Mouse (Mus musculus) MEL (cell line): Measurements from ENCODE around the gene Cyp2d26. TPM values are rescaled to one million over a fixed set of nuclear protein-coding genes. Genes with fewer than 3 reads are reported as not detected.

Experiments used
- DNase-seq: peaks from one replicate; pipeline ENCODE4 v3.0.0; 2011; ENCODE audit warnings: low read depth, low spot score
- H3K27ac ChIP-seq: 2 replicates; pipeline ENCODE4 v1.5.1; 2012; ENCODE audit warnings: low read depth, mild to moderate bottlenecking, control low read depth, low read length, moderate library complexity; ENCODE audit not compliant: control insufficient read depth
- H3K27me3 ChIP-seq, 2 experiments: fragments of 150-350 bp in 1 of 2; sonication (generic) in 1 of 2; 2 replicates each; pipeline ENCODE4 v1.6.1; 2012; ENCODE audit warnings: low read length in 2 of 2, mild to moderate bottlenecking in 2 of 2, improper control_type of control experiment in 1 of 2, moderate library complexity in 1 of 2; ENCODE audit not compliant: insufficient read depth in 2 of 2, control insufficient read depth in 1 of 2
- H3K36me3 ChIP-seq, 2 experiments: 2 replicates each; pipeline ENCODE4 v1.6.1; 2012 to 2014; ENCODE audit warnings: low read length in 2 of 2, improper control_type of control experiment in 1 of 2, inconsistent platforms in 1 of 2, mild to moderate bottlenecking in 1 of 2; ENCODE audit not compliant: insufficient read depth in 2 of 2, control insufficient read depth in 1 of 2
- H3K4me1 ChIP-seq, 2 experiments: fragments of 150-350 bp in 1 of 2; sonication (generic) in 1 of 2; 2 replicates each; pipeline ENCODE4 v1.6.1; 2012; ENCODE audit warnings: low read length in 2 of 2, improper control_type of control experiment in 1 of 2, mild to moderate bottlenecking in 1 of 2; ENCODE audit not compliant: insufficient read depth in 2 of 2, control insufficient read depth in 1 of 2
- H3K4me3 ChIP-seq, 2 experiments: fragments of 150-350 bp in 1 of 2; sonication (generic) in 1 of 2; 2 replicates each; pipeline ENCODE4 v1.5.1; 2012; ENCODE audit warnings: low read depth in 2 of 2, low read length in 2 of 2, mild to moderate bottlenecking in 2 of 2, moderate library complexity in 2 of 2, control low read depth in 1 of 2, improper control_type of control experiment in 1 of 2; ENCODE audit not compliant: control insufficient read depth in 1 of 2, insufficient read depth in 1 of 2
- H3K79me2 ChIP-seq: 2 replicates; pipeline ENCODE4 v1.6.1; 2012; ENCODE audit warnings: mild to moderate bottlenecking, low read length, moderate library complexity; ENCODE audit not compliant: control insufficient read depth, poor library complexity, insufficient read depth
- H3K9ac ChIP-seq: 2 replicates; pipeline ENCODE4 v1.6.1; 2012; ENCODE audit warnings: low read depth, mild to moderate bottlenecking, control low read depth, low read length, moderate library complexity; ENCODE audit not compliant: control insufficient read depth, poor library complexity, severe bottlenecking
- H3K9me3 ChIP-seq: fragments of 150-350 bp; sonication (generic); replicated peaks from 2 replicates; pipeline ENCODE4 v1.6.1; 2012; ENCODE audit warnings: mild to moderate bottlenecking, low read length, improper control_type of control experiment, moderate library complexity; ENCODE audit not compliant: insufficient read depth
- EP300 ChIP-seq, 2 experiments: IDR thresholded peaks; 2 replicates each; pipeline ENCODE4 v1.6.1; 2011; ENCODE audit warnings: improper control_type of control experiment in 2 of 2, low read length in 2 of 2, low read depth in 1 of 2, mild to moderate bottlenecking in 1 of 2
- ETS1 ChIP-seq: IDR thresholded peaks from 2 replicates; pipeline ENCODE4 v1.6.1; 2012; ENCODE audit warnings: low read depth, mild to moderate bottlenecking, inconsistent platforms, low read length, improper control_type of control experiment, moderate library complexity
- GABPA ChIP-seq: IDR thresholded peaks from 2 replicates; pipeline ENCODE4 v1.6.1; 2012; ENCODE audit warnings: low read depth, mild to moderate bottlenecking, inconsistent platforms, low read length, improper control_type of control experiment, moderate library complexity
- MAZ ChIP-seq: IDR thresholded peaks from 2 replicates; pipeline ENCODE4 v1.6.1; 2012; ENCODE audit warnings: low read depth, mild to moderate bottlenecking, inconsistent platforms, low read length, improper control_type of control experiment
- MEF2A ChIP-seq: IDR thresholded peaks from 2 replicates; pipeline ENCODE4 v1.6.1; 2014; ENCODE audit warnings: low read depth, mild to moderate bottlenecking, inconsistent platforms, low read length, improper control_type of control experiment; ENCODE audit not compliant: poor library complexity, insufficient replicate concordance, severe bottlenecking; ENCODE audit errors: extremely low read depth
- MYC ChIP-seq: IDR thresholded peaks from 2 replicates; pipeline ENCODE4 v1.6.1; 2011; ENCODE audit warnings: low read depth, mild to moderate bottlenecking, low read length, improper control_type of control experiment, moderate library complexity
- NRF1 ChIP-seq: IDR thresholded peaks from 2 replicates; pipeline ENCODE4 v1.6.1; 2014; ENCODE audit warnings: low read depth, mild to moderate bottlenecking, inconsistent platforms, low read length, improper control_type of control experiment, moderate library complexity; ENCODE audit not compliant: poor library complexity, insufficient read depth, severe bottlenecking
- SMC3 ChIP-seq: IDR thresholded peaks from 2 replicates; pipeline ENCODE4 v1.6.1; 2011; ENCODE audit warnings: low read depth, low read length, improper control_type of control experiment
- TCF12 ChIP-seq: IDR thresholded peaks from 2 replicates; pipeline ENCODE4 v1.6.1; 2014; ENCODE audit warnings: low read depth, mild to moderate bottlenecking, inconsistent platforms, low read length, improper control_type of control experiment, moderate library complexity
- USF1 ChIP-seq: IDR thresholded peaks from 2 replicates; pipeline ENCODE4 v1.6.1; 2014; ENCODE audit warnings: low read depth, mild to moderate bottlenecking, inconsistent platforms, low read length, improper control_type of control experiment, moderate library complexity
- USF2 ChIP-seq, 2 experiments: IDR thresholded peaks; 2 replicates each; pipeline ENCODE4 v1.6.1; 2011 to 2012; ENCODE audit warnings: improper control_type of control experiment in 2 of 2, low read length in 2 of 2, borderline replicate concordance in 1 of 2, inconsistent platforms in 1 of 2, low read depth in 1 of 2, mild to moderate bottlenecking in 1 of 2; ENCODE audit not compliant: insufficient read depth in 1 of 2
- polyA plus RNA-seq, 2 experiments: library from polyadenylated mRNA; stranded (reverse) in 1 of 2; unstranded in 1 of 2; fragments of >175 nt in 1 of 2; fragments of >200 nt in 1 of 2; gene quantifications; 2 replicates each; pipeline versions ENCODE4 v1.2.1 to v1.2.4; 2012; ENCODE audit warnings: low replicate concordance in 2 of 2, low read depth in 1 of 2; ENCODE audit not compliant: insufficient read length in 2 of 2, insufficient read depth in 1 of 2, missing spikeins in 1 of 2
- total RNA-seq: library from RNA; depleted of rRNA; stranded (reverse); fragments of 300-350 nt; gene quantifications from 2 replicates; pipeline ENCODE4 v1.2.3, GENCODE M21; 2012; rRNA removed

The Cyp2d26 gene
- total and polyA plus RNA-seq, 3 experiments = not detected

GRCm38 (mm10) chr15:82747516-82747915 lies 46.6 kb downstream of the Cyp2d26 start:
- no peaks in the 10 kb centered on the region for H3K9me3 ChIP-seq
- no peaks in the 10 kb centered on the region for H3K36me3 ChIP-seq
- no peak overlapping the region for H3K27ac ChIP-seq
- H3K4me1 ChIP-seq = no peaks in the 10 kb centered on the region
- no peaks in the 10 kb centered on the region for H3K79me2 ChIP-seq
- DNase-seq = no peak
- H3K4me3 ChIP-seq = no peak overlapping the region
- no peak for TF ChIP-seq USF1
- TF ChIP-seq EP300 (IDR thresholded peaks at IDR 0.05; ENCODE audit: low read depth in 1 of 2, low read length in 2 of 2) = no peak
- TF ChIP-seq TCF12 = no peak
- no peak for TF ChIP-seq MEF2A
- TF ChIP-seq USF2 (IDR thresholded peaks at IDR 0.05; ENCODE audit: borderline replicate concordance in 1 of 2, insufficient read depth in 1 of 2, low read depth in 1 of 2, low read length in 2 of 2) = no peak
- TF ChIP-seq MAZ = no peak
- TF ChIP-seq MYC = no peak
- TF ChIP-seq GABPA = no peak
- no peak for TF ChIP-seq ETS1
- TF ChIP-seq NRF1 = no peak
- TF ChIP-seq SMC3 = no peak
- H3K27me3 ChIP-seq = peaks cover 0 to 2% of the 10 kb centered on the region in 2 experiments; a peak in 2 of 4 replicates
- no peak overlapping the region for H3K9ac ChIP-seq

Other genes starting within 250 kb of the Cyp2d26 start
- not detected in 2 replicates for gene Cyp2d12, start 239.2 kb downstream of the Cyp2d26 start, total RNA-seq
- not detected for gene Cyp2d12, start 239.2 kb downstream of the Cyp2d26 start, polyA plus RNA-seq
- not detected in 2 replicates for gene Cyp2d34, start 173.3 kb downstream of the Cyp2d26 start, total RNA-seq
- gene Cyp2d34, start 173.3 kb downstream of the Cyp2d26 start, polyA plus RNA-seq = not detected
- gene Cyp2d40, start 30.1 kb downstream of the Cyp2d26 start, total RNA-seq = not detected in 2 replicates
- not detected for gene Cyp2d40, start 30.1 kb downstream of the Cyp2d26 start, polyA plus RNA-seq
- 84.9 and 91.8 TPM in 2 replicates for gene Tcf20, start 193.6 kb upstream of the Cyp2d26 start, total RNA-seq
- 10 to 100 TPM; 34.7 to 92.0 TPM for gene Tcf20, start 193.6 kb upstream of the Cyp2d26 start, polyA plus RNA-seq
- gene Nfam1, start 239.0 kb upstream of the Cyp2d26 start, total RNA-seq = 4.8 and 7.4 TPM in 2 replicates
- gene Nfam1, start 239.0 kb upstream of the Cyp2d26 start, polyA plus RNA-seq = 10 to 100 TPM in 1 of 2 experiments, not detected in 1; 10.5 TPM